Mouse (Mus musculus) ovary, postnatal 10 days (tissue): ENCODE measurements around the gene Tmem123.

Experiments used
- DNase-seq: peaks from one replicate; pipeline ENCODE4 v3.0.0; 2022; ENCODE audit warnings: low spot score

Tmem123 gene

DNA sequence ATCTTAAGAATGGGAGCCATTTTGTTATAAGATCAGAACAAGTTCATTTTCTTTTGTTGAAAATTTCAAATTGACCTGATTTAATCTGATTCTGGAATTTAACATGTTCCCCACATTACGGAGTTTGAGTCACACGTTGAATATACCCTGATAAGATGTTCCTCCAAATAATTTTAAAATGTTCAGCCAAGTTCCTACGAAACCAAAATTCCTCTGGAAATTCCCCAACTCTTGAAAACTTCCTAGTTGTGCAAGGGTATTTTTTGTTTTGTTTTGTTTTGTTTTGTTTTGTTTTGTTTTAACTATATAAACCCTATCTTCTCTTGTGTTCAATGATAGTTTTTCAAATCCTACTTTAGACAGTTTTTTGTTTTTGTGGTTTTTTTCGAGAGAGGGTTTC, 64.9 kb downstream of the Tmem123 start:
- no peak for DNase-seq

DNA sequence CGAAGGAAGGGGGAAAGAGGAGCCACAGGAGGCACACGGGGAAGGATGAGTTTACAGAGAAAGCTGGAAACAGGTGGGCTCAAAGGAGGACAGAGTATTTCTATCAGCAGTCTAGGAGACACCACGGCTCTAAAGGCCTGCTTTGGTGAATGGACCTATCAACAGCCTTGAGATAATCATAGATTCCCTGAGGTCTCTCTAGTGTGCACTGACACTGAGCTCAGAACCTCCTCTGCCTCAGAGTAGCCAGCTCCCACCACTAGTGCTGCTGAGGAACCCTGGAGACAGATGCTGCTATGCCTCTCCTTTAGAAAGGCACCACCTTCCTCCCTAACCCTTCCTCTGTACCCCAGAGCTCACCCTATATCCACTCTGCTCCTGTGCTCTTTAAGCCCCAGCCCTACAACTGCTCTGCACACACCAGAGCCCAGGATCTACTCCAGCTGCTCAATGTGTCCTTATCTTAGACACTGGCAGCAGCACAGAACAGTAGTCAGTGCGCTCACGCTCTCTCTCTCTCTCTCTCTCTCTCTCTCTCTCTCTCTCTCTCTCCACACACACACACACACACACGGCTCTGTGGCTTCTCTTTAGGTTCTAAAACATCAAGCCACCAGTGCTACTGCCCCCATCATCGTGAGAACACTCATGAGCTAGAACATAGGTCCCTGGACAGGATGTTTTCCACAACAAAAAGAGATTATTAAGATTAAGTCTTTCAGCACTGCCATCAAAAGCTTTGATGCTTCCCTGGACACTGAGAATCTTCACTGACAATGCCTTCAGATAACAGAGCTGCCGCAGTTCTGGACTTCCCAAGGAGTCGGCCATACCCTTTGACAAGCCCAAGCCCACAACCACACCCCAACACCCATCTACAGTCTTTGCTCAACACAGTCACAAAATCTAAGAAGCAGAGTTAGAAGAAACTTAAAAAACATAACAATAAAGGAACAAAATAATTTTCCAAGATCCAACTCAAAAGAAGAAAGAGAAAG, 66.0 kb downstream of the Tmem123 start:
- DNase-seq = no peak

DNA sequence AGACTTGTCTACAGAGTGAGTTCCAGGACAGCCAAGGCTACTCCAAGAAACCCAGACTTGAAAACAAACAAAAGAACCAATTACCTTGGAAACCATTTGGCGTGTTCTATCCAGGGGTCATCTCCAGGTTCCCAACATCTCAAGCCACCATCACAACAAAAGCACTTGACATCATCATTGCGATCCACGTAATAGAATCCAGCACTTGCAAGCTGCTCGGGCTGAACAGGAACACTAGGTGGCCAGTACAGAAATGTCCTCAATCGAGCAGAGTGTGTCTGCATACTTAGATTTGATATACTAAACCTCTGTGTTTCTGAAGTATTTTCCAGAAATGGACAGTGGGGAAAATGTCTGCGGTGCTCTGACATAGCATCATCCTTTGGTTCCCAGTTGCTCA, 69.6 kb downstream of the Tmem123 start:
- no peak for DNase-seq

GRCm38 (mm10) chr9:7835302-7835701, 71.5 kb downstream of the Tmem123 start:
- DNase-seq = no peak

DNA sequence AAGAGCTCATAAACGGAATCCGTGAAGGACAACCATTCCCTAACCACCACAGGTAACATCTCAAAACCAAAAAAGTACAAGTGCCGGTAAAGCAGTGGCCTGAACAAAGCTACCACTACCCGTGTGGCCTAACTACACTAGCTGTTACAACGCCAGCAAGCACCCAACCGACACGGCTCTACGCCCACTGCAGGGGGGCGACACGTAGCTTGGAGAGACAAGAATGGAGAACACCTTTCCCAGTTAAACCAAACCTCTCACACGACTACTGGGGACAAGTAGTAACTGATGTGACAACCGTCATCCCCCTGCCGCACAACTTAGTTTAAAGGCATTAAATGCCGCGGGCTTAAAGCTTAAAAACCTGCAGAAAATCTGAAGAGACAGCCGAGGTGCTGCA, 72.5 kb downstream of the Tmem123 start:
- peak; percentile 10 for DNase-seq

- DNase-seq = peak; percentile 85
These were observed 73.3 kb downstream of the Tmem123 start, which contains the start of gene Birc2 for GRCm38 (mm10) chr9:7836905-7837805. Gene Birc2, minus strand, starts transcription at chr9:7837064.

DNA sequence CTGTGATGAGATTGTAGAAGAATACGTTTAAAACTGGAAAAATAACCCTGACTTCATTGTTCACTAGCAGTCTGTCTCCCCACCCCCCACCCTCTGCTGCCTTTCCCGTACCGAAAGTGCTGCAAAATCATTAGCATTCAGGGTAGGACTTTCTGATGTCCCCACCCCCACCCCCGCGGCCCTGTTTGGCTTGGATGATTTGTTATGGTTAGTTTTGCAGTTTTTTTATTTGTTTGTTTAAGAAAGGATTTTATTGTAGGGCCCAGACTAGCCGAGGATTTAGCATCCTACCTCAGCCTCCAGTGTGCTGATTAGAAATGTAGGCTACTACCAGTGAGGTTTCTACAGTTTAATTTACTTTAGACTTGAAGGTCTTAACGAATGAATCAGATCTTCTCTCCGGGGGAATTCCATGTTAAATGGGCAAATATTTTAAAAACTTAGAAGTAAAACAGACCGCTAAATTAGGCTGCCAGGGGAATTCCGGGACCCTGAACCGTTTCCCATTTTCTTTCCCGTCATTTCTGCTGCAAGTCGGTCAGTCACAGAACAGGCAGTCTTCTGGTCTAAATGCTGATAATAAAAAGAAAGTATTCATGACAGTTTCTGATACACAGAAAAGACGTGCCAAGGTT, 74.1 kb downstream of the Tmem123 start:
- DNase-seq = no peak

DNA sequence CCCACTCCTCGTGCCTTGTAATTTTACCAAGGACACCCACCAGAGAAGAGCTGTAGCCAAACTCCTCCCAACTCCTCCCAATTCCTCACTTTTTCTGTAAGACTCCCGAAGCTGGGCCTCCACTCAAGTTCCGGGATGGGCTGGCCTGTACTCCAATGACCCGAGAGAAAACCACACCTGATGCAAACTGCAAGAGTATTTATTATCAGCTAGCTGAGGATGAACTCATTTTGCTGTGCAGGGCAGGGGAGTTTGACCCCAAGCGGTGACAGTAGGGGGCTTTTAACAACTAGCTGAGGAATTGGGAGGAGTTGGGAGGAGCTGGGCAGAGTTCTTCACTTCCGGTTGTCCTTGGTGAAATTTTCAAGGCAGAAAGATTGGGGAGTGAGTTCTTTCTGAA, 77.4 kb downstream of the Tmem123 start:
- no peak for DNase-seq
